Mouse (Mus musculus) thymus, adult 2 months (tissue): ENCODE results near the gene Gm20388. TPM values are rescaled to one million over a fixed set of nuclear protein-coding genes. Genes with fewer than 3 reads are reported as not detected.

Source experiments
- DNase-seq: peaks from one replicate; pipeline ENCODE4 v3.0.0; 2021
- H3K27ac ChIP-seq: fragments of 200-500 bp; 2 replicates; pipeline ENCODE4 v1.5.1; 2012; ENCODE audit warnings: low read length, control low read depth; ENCODE audit not compliant: control insufficient read depth, insufficient read depth
- H3K27me3 ChIP-seq: fragments of 200-500 bp; 2 replicates; pipeline ENCODE4 v1.6.1; 2012; ENCODE audit warnings: mild to moderate bottlenecking, low read length, moderate library complexity, mixed read lengths; ENCODE audit not compliant: control insufficient read depth, insufficient read depth
- H3K36me3 ChIP-seq: fragments of 200-500 bp; 2 replicates; pipeline ENCODE4 v1.6.1; 2012; ENCODE audit warnings: mild to moderate bottlenecking, low read length, moderate library complexity; ENCODE audit not compliant: control insufficient read depth, insufficient read depth
- H3K4me1 ChIP-seq: fragments of 200-500 bp; replicated peaks from 2 replicates; pipeline ENCODE4 v1.6.1; 2012; ENCODE audit warnings: low read length; ENCODE audit not compliant: control insufficient read depth, insufficient read depth
- H3K4me3 ChIP-seq: fragments of 200-500 bp; 2 replicates; pipeline ENCODE4 v1.5.1; 2012; ENCODE audit warnings: mild to moderate bottlenecking, low read length, control low read depth, moderate library complexity; ENCODE audit not compliant: control insufficient read depth, insufficient read depth
- CTCF ChIP-seq: fragments of 200-500 bp; IDR thresholded peaks from 2 replicates; pipeline ENCODE4 v1.5.1; 2012; ENCODE audit warnings: mild to moderate bottlenecking, control low read depth, low read length, moderate library complexity, borderline replicate concordance; ENCODE audit not compliant: control insufficient read depth, poor library complexity, insufficient read depth; ENCODE audit errors: extremely low read depth
- POLR2A ChIP-seq: fragments of 200-500 bp; IDR thresholded peaks from 2 replicates; pipeline ENCODE4 v1.6.1; 2012; ENCODE audit warnings: mild to moderate bottlenecking, low read length, control low read depth, moderate library complexity; ENCODE audit not compliant: control insufficient read depth, poor library complexity, insufficient read depth; ENCODE audit errors: extremely low read depth
- WGBS: fragments of 180-500 bp; shearing (Covaris S2); methylation state at CpG from one replicate; pipeline ENCODE4 v1.1.7; 2018; 5-methylcytosine and 5-hydroxymethylcytosine counted together
- polyA plus RNA-seq: library from polyadenylated mRNA; depleted of rRNA; stranded (reverse); fragments of >200 nt; gene quantifications from 2 replicates; pipeline ENCODE4 v1.2.3, GENCODE M21; 2012

Gm20388 gene
- polyA plus RNA-seq, 1 experiment = 103 TPM

DNA sequence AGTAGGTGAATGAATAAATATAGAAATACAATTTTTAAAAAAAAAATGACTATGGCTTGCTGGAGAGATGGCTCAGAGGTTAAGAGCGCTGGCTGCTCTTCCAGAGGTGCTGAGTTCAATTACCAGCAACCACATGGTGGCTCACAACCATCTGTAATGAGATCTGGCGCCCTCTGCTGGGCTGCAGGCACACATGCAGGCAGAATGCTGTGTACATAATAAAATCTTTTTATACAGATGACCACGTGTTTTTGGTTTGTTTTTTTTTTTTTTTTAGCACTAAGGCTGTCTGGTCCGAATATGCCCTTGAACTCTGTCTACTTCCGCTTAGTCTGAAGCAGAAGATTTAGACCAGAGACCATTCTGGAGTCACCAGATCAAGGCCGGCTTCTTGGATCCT, 411.1 kb downstream of the Gm20388 start:
- Histone ChIP-seq H3K36me3 (no peaks in the 10 kb centered on the region), H3K27ac (no peak overlapping the region), H3K4me1 (peaks cover 2% of the 10 kb centered on the region; the same call in 1 of the 2 replicates), H3K27me3 (no peaks in the 10 kb centered on the region), H3K4me3 (no peak overlapping the region)
- no peak for TF ChIP-seq POLR2A
- peak; percentile 64; the same call in 1 of the 2 replicates for TF ChIP-seq CTCF
- DNase-seq = peak; percentile 48
- 50% methylated on average over 6 of the region's 6 CpGs for WGBS

DNA sequence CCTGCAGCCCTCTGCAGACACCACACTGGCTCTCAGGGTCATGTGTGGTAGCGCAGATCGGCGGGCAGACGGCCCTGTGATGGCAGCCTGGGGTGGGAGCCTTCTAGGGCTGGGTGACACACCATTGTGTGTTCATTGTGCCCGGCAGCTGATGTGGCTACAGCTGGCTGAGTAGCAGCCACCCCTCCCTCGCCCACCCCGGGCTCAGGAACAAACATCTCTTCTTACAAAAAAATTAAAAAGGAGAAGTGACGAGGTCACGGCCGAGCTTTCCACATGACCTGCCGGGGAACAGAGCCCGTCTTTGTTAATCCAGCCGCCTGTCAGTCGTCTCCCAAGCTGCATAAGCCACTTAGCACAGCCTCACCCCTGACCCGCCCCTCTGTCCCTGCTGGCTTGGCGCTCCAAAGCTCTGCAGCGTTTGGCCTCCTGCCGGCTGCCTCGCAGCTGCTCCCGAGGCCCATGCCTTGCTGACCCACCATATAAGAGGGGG, 412.4 kb downstream of the Gm20388 start:
- H3K4me1 ChIP-seq = peaks cover 2% of the 10 kb centered on the region; the same call in 1 of the 2 replicates
- H3K27ac ChIP-seq = no peak overlapping the region
- H3K27me3 ChIP-seq = no peaks in the 10 kb centered on the region
- 37% methylated on average over 20 of the region's 20 CpGs for WGBS
- DNase-seq = no peak
- TF ChIP-seq CTCF = no peak
- TF ChIP-seq POLR2A = no peak
- no peak overlapping the region for H3K4me3 ChIP-seq
- no peaks in the 10 kb centered on the region for H3K36me3 ChIP-seq

DNA sequence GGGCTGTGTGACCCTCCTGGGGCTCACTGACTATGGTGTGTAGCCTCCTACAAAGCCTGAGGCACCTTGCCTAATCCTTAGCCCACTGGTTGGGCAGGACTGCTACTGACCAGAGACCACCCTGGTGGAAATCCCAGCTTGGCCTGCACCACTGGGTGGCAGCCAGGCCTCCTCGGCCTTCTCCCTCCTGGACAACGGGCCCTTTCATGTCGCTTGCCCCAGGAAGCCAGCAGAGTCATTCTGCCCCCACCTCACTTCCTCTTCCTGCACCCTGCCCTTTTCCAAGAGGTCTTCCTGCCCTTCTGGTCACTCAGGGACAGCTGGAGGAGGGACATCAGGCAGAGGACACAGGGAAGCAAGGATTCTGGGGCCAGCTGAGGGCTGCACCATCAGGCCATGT, 413.9 kb downstream of the Gm20388 start:
- TF ChIP-seq CTCF (no peak), POLR2A (no peak)
- Histone ChIP-seq H3K4me1 (peaks cover 2% of the 10 kb centered on the region; the same call in 1 of the 2 replicates), H3K36me3 (no peaks in the 10 kb centered on the region), H3K27ac (no peak overlapping the region), H3K4me3 (no peak overlapping the region), H3K27me3 (no peaks in the 10 kb centered on the region)
- 25% methylated on average over 3 of the region's 3 CpGs for WGBS
- no peak for DNase-seq

DNA sequence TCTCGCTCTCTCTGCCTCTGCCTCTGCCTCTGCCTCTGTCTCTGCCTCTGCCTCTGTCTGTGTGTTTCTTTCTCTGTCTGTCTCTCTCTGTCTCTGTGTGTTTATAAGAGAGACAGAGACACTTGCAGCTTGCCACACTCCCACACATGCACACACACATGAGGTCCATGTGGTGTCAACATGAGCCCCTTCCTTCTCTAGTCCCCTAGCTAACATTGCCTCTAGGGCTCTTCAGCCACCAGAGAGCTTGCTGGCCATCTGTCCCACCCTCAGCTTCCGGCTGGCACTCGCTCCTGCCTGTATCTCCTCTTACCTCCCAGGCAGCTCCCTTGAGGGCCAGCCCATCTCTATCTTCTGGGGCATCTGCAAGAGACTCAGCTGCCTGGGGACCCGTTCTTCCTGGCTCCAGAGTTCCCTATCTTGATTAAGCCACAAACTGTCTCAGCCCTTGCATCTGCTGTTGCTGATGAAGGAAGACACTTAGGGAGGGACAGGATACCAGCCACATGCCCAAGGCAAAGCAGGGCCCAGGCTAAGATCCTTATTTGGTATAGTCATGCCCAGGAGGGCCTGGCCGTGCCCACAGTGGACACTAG, 414.6 kb downstream of the Gm20388 start:
- TF ChIP-seq CTCF (no peak), POLR2A (no peak)
- Histone ChIP-seq H3K4me1 (peaks cover 2% of the 10 kb centered on the region; the same call in 1 of the 2 replicates), H3K4me3 (no peak overlapping the region), H3K27me3 (no peaks in the 10 kb centered on the region), H3K27ac (no peak overlapping the region), H3K36me3 (no peaks in the 10 kb centered on the region)
- no peak for DNase-seq
- 32% methylated on average over 5 of the region's 5 CpGs for WGBS

DNA sequence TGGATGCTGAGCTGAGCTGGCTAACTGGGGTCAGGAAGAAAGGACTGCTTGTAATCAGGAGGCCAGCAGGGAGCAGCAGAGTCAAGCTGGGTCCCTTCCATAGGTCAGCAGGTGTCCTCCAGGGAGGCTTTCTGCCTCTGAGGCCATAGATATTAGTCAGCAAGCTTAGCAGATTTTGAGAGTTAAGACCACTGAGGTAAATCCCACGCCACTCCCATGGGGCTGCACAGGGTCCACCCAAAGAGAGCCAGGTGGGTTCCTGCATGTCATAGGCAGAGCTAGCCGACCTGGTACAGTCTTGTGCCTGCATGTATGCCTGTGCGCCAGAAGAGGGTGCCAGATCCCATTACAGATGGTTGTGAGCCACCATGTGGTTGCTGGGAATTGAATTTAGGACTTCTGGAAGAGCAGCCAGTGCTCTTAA, 416.5 kb downstream of the Gm20388 start:
- 0 out of 2 replicates have a peak, but pooled peaks have one; percentile 18 for TF ChIP-seq CTCF
- no peak for TF ChIP-seq POLR2A

DNA sequence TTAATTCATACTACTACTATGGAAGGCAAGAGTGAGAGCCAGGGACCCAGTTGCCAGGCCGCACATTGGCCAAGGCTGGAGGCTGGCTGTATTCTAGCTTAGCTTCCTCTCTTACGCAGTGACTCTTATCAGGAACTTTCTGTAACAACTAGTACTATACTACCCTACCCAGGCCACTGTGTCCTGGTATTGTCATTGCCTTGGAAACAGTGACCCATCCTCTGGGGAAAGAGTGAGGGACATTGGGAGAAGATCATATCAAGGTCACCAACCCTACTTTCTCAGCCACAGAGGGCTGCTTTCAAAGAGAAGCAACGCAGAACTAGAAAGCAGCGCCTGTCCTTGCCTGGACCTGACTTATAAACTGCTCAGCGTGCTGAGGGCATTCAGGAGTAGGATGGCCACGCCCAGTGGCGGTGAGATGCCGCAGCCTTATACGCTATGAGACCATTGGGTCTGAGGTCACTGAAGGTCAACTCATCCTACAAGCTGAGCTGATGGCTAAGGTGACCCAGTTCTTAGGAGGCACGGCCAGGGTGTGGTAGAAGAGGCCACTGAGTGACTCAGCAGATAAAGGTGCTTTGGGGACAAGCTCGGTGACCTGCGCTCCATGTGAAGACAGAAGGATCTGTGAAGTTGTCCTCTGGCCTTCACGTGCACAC, 417.9 kb downstream of the Gm20388 start:
- peaks cover 16% of the 10 kb centered on the region for H3K4me1 ChIP-seq
- no peak for DNase-seq
- H3K27ac ChIP-seq = no peak overlapping the region
- no peak overlapping the region for H3K4me3 ChIP-seq
- H3K36me3 ChIP-seq = no peaks in the 10 kb centered on the region
- no peak for TF ChIP-seq CTCF
- no peak for TF ChIP-seq POLR2A
- no peaks in the 10 kb centered on the region for H3K27me3 ChIP-seq
- 92% methylated on average over 13 of the region's 13 CpGs for WGBS

More for the DNA sequence above, 416.5 kb downstream of the Gm20388 start:
- no peaks in the 10 kb centered on the region for H3K27me3 ChIP-seq
- peak; percentile 41 for DNase-seq
- 68% methylated on average over 3 of the region's 3 CpGs for WGBS
- no peaks in the 10 kb centered on the region for H3K36me3 ChIP-seq
- no peak overlapping the region for H3K4me3 ChIP-seq
- H3K27ac ChIP-seq = no peak overlapping the region
- H3K4me1 ChIP-seq = peaks cover 9% of the 10 kb centered on the region
